Mouse (Mus musculus): ENCODE results near the gene Sf3b3.

- TF ChIP-seq HCFC1 (IDR thresholded peaks at IDR 0.05; ENCODE audit: low read depth, low read length) (no peak), POLR2A (IDR thresholded peaks at IDR 0.05; ENCODE audit: control insufficient read depth in 1 of 2, insufficient read depth in 1 of 2, low read depth in 1 of 2, low read length in 2 of 2, poor library complexity in 1 of 2) (no peak), MAFK (IDR thresholded peaks at IDR 0.05; ENCODE audit: borderline replicate concordance, low read depth, low read length) (no peak), GATA1 (IDR thresholded peaks at IDR 0.05; ENCODE audit: low read depth, low read length) (no peak), RCOR1 (IDR thresholded peaks at IDR 0.05; ENCODE audit: low read depth, low read length) (no peak), EP300 (IDR thresholded peaks at IDR 0.05; ENCODE audit: low read depth in 1 of 2, low read length in 2 of 2) (no peak), E2F4 (IDR thresholded peaks at IDR 0.05; ENCODE audit: borderline replicate concordance, low read depth, low read length) (no peak), CHD1 (IDR thresholded peaks at IDR 0.05; ENCODE audit: low read depth, low read length) (no peak), POLR2AphosphoS5 (IDR thresholded peaks at IDR 0.05; ENCODE audit: borderline replicate concordance, low read depth, low read length) (no peak), POLR2AphosphoS2 (IDR thresholded peaks at IDR 0.05; ENCODE audit: low read length) (no peak), ZMIZ1 (IDR thresholded peaks at IDR 0.05; ENCODE audit: low read depth, low read length) (no peak), TAL1 (IDR thresholded peaks at IDR 0.05; ENCODE audit: low read length) (no peak)
Observed at GRCm38 (mm10) chr8:110894851-110895250, 48.3 kb upstream of the Sf3b3 start.
